Mouse (Mus musculus): ENCODE measurements at regions not wholly inside any gene's neighbourhood (a gene's known extent, or its start where the extent isn't known, plus 50 kb on each side); places are given as distances from the start of the nearest gene placed in this dataset.
A peak's percentile ranks its signal among the peaks of the same experiment; 100 is the strongest.

DNA sequence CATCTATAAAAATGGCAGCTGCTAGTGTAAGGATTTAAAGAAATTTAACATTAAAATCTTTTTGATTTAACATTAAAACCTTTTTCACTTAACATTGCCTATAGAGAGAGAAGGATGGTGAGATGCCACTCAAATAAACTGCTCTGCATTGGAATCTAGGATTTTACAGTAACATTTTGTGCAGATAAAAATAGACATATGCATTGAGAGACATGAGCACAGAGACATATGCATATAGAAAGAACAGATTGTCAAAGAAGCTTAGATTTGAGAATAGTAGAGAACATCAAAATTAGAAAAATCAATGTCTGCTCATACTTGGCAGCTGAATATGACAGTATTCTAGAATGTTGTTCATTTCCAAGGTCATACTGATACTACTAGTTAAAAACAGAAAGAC, 220.2 kb downstream of the Arap2 start:
- DNase-seq (ENCODE audit: low read depth, low spot score) = no peak

DNA sequence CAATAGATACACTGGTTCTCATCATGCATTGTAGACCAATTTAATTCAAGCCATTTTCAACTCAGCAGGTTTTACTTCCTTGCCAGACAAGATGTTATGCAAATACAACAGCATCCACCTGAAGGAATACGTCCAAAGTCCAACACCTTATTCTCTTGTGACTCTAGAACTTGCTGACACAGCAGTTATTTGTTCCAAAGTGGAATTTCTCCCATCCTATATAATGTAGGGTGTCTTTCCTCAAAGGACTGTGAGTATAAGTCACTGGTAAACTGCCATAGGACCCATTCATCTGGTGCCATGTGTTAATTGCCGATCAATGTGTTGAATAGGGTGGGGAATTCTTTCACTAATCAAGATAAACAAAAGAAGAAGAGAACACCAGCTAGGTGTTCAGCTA, 226.7 kb downstream of the Arap2 start:
- no peak for DNase-seq (ENCODE audit: low read depth, low spot score)

DNA sequence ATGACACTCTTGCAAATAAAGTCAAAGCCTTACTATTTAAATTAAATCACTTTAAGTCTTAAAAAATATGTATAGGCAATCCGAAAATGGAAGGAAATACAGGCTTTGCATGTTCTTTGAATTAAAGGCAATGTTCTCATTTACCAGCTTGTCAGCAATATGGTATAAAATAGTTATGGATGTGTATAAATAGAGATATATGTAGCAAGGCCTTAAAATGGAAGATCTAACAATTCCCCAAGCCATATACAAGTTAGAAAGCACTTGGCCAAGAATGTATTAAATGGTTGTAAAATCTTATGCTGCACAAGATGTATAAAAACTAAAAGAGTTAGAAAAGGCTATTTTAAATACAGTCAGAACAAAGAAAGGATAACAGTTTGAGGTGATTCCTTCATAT, 254.1 kb downstream of the Arap2 start:
- DNase-seq (ENCODE audit: low read depth, low spot score) = no peak

DNA sequence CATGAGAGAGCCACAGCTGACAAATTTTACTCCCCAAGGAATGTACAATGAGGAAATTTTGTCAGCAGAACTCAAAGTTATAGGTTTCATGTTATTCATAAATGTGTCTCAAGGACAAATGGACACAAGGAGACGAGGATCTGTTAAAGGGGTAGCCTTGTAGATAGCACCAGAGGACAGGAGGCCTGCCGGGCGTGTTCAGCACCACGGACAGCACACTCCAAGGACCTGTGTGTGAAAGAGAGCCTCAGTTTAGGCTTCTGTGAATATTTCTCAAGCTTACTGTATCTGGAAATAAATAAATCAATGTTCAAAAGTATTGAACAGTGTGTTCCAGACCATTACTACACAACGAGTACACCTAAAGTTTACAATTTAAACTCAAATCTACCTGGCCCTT, 282.4 kb downstream of the Arap2 start:
- DNase-seq (ENCODE audit: low read depth, low spot score) = no peak

DNA sequence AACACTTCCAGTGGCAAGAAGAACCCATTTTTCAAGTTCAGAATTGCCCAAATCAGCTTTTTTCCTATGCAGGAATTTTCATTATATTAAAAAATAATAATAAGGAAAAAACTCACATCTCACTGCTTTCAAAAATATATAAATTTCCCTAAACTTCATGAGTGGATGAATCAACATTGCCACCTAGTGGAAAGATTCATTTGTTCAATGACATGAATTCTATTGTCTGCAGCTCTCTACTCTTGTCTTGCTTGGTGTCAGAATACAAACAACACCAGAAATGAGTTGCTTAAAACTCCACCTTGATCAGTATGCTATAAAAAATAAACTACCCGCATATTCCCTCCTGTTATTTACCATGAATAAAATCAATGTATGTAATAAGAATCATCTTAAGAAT, 285.0 kb downstream of the Arap2 start:
- peak; percentile 20 for DNase-seq (ENCODE audit: low read depth, low spot score)

DNA sequence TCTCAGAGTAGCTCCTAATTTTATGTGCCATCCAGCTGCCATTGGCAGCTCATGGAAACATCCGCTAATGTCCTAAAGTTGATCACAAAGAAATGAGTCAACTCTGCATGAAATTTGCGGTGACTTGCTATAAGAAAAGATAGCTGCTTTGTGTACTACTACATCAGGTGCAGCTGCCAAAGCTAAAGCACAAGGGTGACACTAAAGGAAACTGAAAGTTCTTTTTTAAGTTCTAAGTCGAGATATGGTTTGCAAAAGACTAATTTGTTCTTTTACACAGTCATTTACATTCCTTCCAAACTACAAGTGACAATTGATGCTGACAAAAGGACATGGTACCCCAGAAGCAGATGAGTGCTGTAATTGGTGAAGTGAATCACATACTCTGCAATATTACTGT, 292.5 kb downstream of the Arap2 start:
- no peak for DNase-seq (ENCODE audit: low read depth, low spot score)

DNA sequence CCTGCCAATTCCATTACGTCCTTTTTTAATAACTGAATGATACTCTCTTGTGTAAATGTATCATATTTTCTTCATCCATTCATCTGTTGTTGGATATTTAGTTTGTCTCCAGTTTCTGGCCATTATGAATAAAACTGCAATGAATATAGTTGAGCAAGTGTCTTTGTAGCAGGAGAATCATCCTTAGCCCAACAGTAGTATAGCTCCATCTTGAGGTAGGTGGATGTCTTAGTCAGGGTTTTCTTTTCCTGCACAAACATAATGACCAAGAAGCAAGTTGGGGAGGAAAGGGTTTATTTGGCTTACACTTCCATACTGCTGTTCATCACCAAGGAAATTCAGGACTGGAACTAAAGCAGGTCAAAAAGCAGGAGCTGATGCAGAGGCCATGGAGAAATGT, 299.2 kb downstream of the Arap2 start:
- no peak for DNase-seq (ENCODE audit: low read depth, low spot score)

DNA sequence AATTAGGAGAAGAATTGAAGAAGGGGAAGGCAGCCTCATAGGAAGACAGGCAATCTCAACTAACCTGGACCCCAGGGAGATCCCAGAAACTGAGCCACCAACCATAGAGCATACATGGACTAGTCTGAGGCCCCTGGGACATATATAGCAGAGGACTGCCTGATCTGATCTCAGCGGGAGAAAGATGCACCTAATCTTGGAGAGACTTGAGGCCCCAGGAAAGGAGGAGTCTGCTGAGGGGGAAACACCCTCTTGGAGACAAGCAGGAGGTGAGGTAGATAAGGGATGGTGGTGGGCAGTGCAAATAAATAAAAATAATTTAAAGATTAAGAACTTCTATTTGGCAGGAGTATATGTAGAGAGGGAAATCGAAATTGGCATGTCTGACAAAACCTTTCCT, 303.4 kb downstream of the Arap2 start:
- DNase-seq (ENCODE audit: low read depth, low spot score) = no peak
